Mouse (Mus musculus) bone marrow macrophage, adult 2 months (primary cell): ENCODE results near the gene Polh.

ENCODE experiments used
- CTCF ChIP-seq: IDR thresholded peaks from 2 replicates; pipeline ENCODE4 v1.5.1; 2012; ENCODE audit warnings: low read depth, mild to moderate bottlenecking, low read length, moderate library complexity
- POLR2A ChIP-seq: IDR thresholded peaks from 2 replicates; pipeline ENCODE4 v1.6.1; 2012; ENCODE audit warnings: mild to moderate bottlenecking, low read depth, low read length, borderline replicate concordance

- TF ChIP-seq CTCF (no peak), POLR2A (no peak)
Observed at GRCm38 (mm10) chr17:46242274-46242673, 39.8 kb upstream of the Polh start.
